Mouse (Mus musculus) heart, embryonic 10.5 days (tissue): ENCODE data around the gene Fggy. TPM values are rescaled to one million over a fixed set of nuclear protein-coding genes. Genes with fewer than 3 reads are reported as not detected.

Source experiments
- DNase-seq: peaks from one replicate; pipeline ENCODE4 v3.0.0-alpha.2; 2017; ENCODE audit warnings: low spot score
- H3K27ac ChIP-seq: fragments of 300-500 bp; sonication (generic); 2 replicates; pipeline ENCODE4 v1.5.1; 2016; ENCODE audit warnings: mild to moderate bottlenecking
- H3K27me3 ChIP-seq: fragments of 300-500 bp; sonication (generic); 2 replicates; pipeline ENCODE4 v1.6.1; 2016; ENCODE audit warnings: mild to moderate bottlenecking; ENCODE audit not compliant: poor library complexity, insufficient read depth, severe bottlenecking
- H3K36me3 ChIP-seq: fragments of 300-500 bp; sonication (generic); 2 replicates; pipeline ENCODE4 v1.6.1; 2016; ENCODE audit warnings: mild to moderate bottlenecking, moderate library complexity
- H3K4me1 ChIP-seq: fragments of 300-500 bp; sonication (generic); 2 replicates; pipeline ENCODE4 v1.6.1; 2016; ENCODE audit warnings: mild to moderate bottlenecking
- H3K4me3 ChIP-seq: fragments of 300-500 bp; sonication (generic); 2 replicates; pipeline ENCODE4 v1.5.1; 2016; ENCODE audit warnings: mild to moderate bottlenecking, moderate library complexity
- H3K9me3 ChIP-seq: fragments of 300-500 bp; sonication (generic); 2 replicates; pipeline ENCODE4 v1.6.1; 2016; ENCODE audit warnings: mild to moderate bottlenecking, moderate library complexity
- WGBS: fragments of 180-500 bp; shearing (Covaris S2); methylation state at CpG from one replicate; pipeline ENCODE4 v1.1.7; 2016; 5-methylcytosine and 5-hydroxymethylcytosine counted together
- polyA plus RNA-seq: library from polyadenylated mRNA; unstranded; fragments of >200 nt; fragmentation: Nextera tagmentation; extraction: Ambion mirVana; gene quantifications from 2 replicates; pipeline ENCODE4 v1.2.1, GENCODE M21; 2016

Fggy gene
- polyA plus RNA-seq, 1 experiment from 2014 or later, result 8.0 TPM

GRCm38 (mm10) chr4:95558271-95558888 is 1.1 kb downstream of the Fggy start:
- no peaks in the 10 kb centered on the region for H3K9me3 ChIP-seq
- H3K27ac ChIP-seq, result peak overlapping the region; percentile 89; the same call in 1 of the 2 replicates
- DNase-seq, result no peak
- WGBS, result 80% methylated on average over 4 of the region's 4 CpGs
- no peaks in the 10 kb centered on the region for H3K36me3 ChIP-seq
- H3K4me1 ChIP-seq, result no peaks in the 10 kb centered on the region
- H3K4me3 ChIP-seq, result no peak overlapping the region
- no peaks in the 10 kb centered on the region for H3K27me3 ChIP-seq

- Histone ChIP-seq H3K4me3 (no peak overlapping the region), H3K27me3 (no peaks in the 10 kb centered on the region), H3K9me3 (no peaks in the 10 kb centered on the region), H3K36me3 (no peaks in the 10 kb centered on the region), H3K27ac (no peak overlapping the region), H3K4me1 (no peaks in the 10 kb centered on the region)
- no peak for DNase-seq
- 64% methylated on average over 3 of the region's 3 CpGs for WGBS
Measured at GRCm38 (mm10) chr4:95571621-95572020, 14.3 kb downstream of the Fggy start.

- Histone ChIP-seq H3K4me3 (no peak overlapping the region), H3K27ac (no peak overlapping the region), H3K9me3 (no peaks in the 10 kb centered on the region), H3K4me1 (no peaks in the 10 kb centered on the region), H3K36me3 (no peaks in the 10 kb centered on the region), H3K27me3 (no peaks in the 10 kb centered on the region)
- DNase-seq, result no peak
Measured at GRCm38 (mm10) chr4:95573704-95574103, 16.4 kb downstream of the Fggy start.

GRCm38 (mm10) chr4:95575411-95575911 is 18.2 kb downstream of the Fggy start:
- Histone ChIP-seq H3K4me3 (no peak overlapping the region), H3K27me3 (no peaks in the 10 kb centered on the region), H3K36me3 (no peaks in the 10 kb centered on the region), H3K4me1 (no peaks in the 10 kb centered on the region), H3K9me3 (no peaks in the 10 kb centered on the region), H3K27ac (no peak overlapping the region)
- no peak for DNase-seq
- 85% methylated on average over 3 of the region's 3 CpGs for WGBS

- Histone ChIP-seq H3K9me3 (no peaks in the 10 kb centered on the region), H3K4me1 (no peaks in the 10 kb centered on the region), H3K27ac (no peak overlapping the region), H3K4me3 (no peak overlapping the region), H3K27me3 (no peaks in the 10 kb centered on the region), H3K36me3 (no peaks in the 10 kb centered on the region)
- WGBS, result 87% methylated on average over 5 of the region's 5 CpGs
- DNase-seq, result no peak
Measured at GRCm38 (mm10) chr4:95579183-95579582, 21.9 kb downstream of the Fggy start.

GRCm38 (mm10) chr4:95584107-95584762 is 26.9 kb downstream of the Fggy start:
- 73% methylated on average over 4 of the region's 4 CpGs for WGBS
- Histone ChIP-seq H3K27ac (no peak overlapping the region), H3K27me3 (no peaks in the 10 kb centered on the region), H3K36me3 (no peaks in the 10 kb centered on the region), H3K4me3 (no peak overlapping the region), H3K4me1 (no peaks in the 10 kb centered on the region), H3K9me3 (no peaks in the 10 kb centered on the region)
- DNase-seq, result no peak

- no peaks in the 10 kb centered on the region for H3K27me3 ChIP-seq
Measured at GRCm38 (mm10) chr4:95586274-95587001, 29.1 kb downstream of the Fggy start.

GRCm38 (mm10) chr4:95588722-95589283 is 31.5 kb downstream of the Fggy start:
- WGBS, result 69% methylated on average over 2 of the region's 2 CpGs
- H3K36me3 ChIP-seq, result no peaks in the 10 kb centered on the region
- no peaks in the 10 kb centered on the region for H3K9me3 ChIP-seq
- H3K27ac ChIP-seq, result no peak overlapping the region
- H3K4me3 ChIP-seq, result no peak overlapping the region
- no peak for DNase-seq
- H3K27me3 ChIP-seq, result no peaks in the 10 kb centered on the region
- H3K4me1 ChIP-seq, result no peaks in the 10 kb centered on the region

More at GRCm38 (mm10) chr4:95586274-95587001, 29.1 kb downstream of the Fggy start:
- Histone ChIP-seq H3K4me1 (no peaks in the 10 kb centered on the region), H3K4me3 (no peak overlapping the region), H3K9me3 (no peaks in the 10 kb centered on the region), H3K36me3 (no peaks in the 10 kb centered on the region), H3K27ac (no peak overlapping the region)
- DNase-seq, result no peak
- WGBS, result 84% methylated on average over 4 of the region's 4 CpGs

GRCm38 (mm10) chr4:95590878-95591277 is 33.6 kb downstream of the Fggy start:
- Histone ChIP-seq H3K27me3 (no peaks in the 10 kb centered on the region), H3K4me3 (no peak overlapping the region), H3K4me1 (no peaks in the 10 kb centered on the region), H3K9me3 (no peaks in the 10 kb centered on the region), H3K27ac (no peak overlapping the region), H3K36me3 (no peaks in the 10 kb centered on the region)
- no peak for DNase-seq
- 76% methylated on average over 3 of the region's 3 CpGs for WGBS

GRCm38 (mm10) chr4:95597208-95597607 is 39.9 kb downstream of the Fggy start:
- WGBS, result 54% methylated on average over 6 of the region's 6 CpGs
- no peaks in the 10 kb centered on the region for H3K27me3 ChIP-seq

GRCm38 (mm10) chr4:95601776-95602175 is 44.5 kb downstream of the Fggy start:
- DNase-seq, result no peak
- 68% methylated on average over 4 of the region's 4 CpGs for WGBS

More at GRCm38 (mm10) chr4:95597208-95597607, 39.9 kb downstream of the Fggy start:
- Histone ChIP-seq H3K36me3 (no peaks in the 10 kb centered on the region), H3K4me3 (no peak overlapping the region), H3K4me1 (no peaks in the 10 kb centered on the region), H3K27ac (no peak overlapping the region), H3K9me3 (no peaks in the 10 kb centered on the region)
- no peak for DNase-seq

GRCm38 (mm10) chr4:95603254-95603653 is 45.9 kb downstream of the Fggy start:
- no peak for DNase-seq
- 70% methylated on average over 1 of the region's 1 CpGs for WGBS
- Histone ChIP-seq H3K4me3 (no peak overlapping the region), H3K9me3 (no peaks in the 10 kb centered on the region), H3K4me1 (no peaks in the 10 kb centered on the region), H3K36me3 (no peaks in the 10 kb centered on the region), H3K27ac (no peak overlapping the region), H3K27me3 (no peaks in the 10 kb centered on the region)

More at GRCm38 (mm10) chr4:95601776-95602175, 44.5 kb downstream of the Fggy start:
- Histone ChIP-seq H3K4me1 (no peaks in the 10 kb centered on the region), H3K27ac (no peak overlapping the region), H3K27me3 (no peaks in the 10 kb centered on the region), H3K36me3 (no peaks in the 10 kb centered on the region), H3K9me3 (no peaks in the 10 kb centered on the region), H3K4me3 (no peak overlapping the region)

GRCm38 (mm10) chr4:95610663-95611062 is 53.4 kb downstream of the Fggy start:
- Histone ChIP-seq H3K36me3 (no peaks in the 10 kb centered on the region), H3K9me3 (no peaks in the 10 kb centered on the region), H3K27ac (no peak overlapping the region), H3K4me1 (no peaks in the 10 kb centered on the region), H3K27me3 (no peaks in the 10 kb centered on the region), H3K4me3 (no peak overlapping the region)
- DNase-seq, result no peak
- WGBS, result 86% methylated on average over 1 of the region's 1 CpGs
